Mouse (Mus musculus) midbrain, embryonic 14.5 days (tissue): Measurements from ENCODE around the gene Npas3. TPM values are rescaled to one million over a fixed set of nuclear protein-coding genes. Genes with fewer than 3 reads are reported as not detected.

Experiments used
- ATAC-seq: fragments of 200-750 bp; cut with Nextera tagmentation; 2 replicates; pipeline ENCODE4 v1.8.0; 2017; ENCODE audit warnings: moderate number of reproducible peaks, moderate library complexity; ENCODE audit not compliant: low FRiP score, low TSS enrichment
- DNase-seq: peaks from one replicate; pipeline ENCODE4 v3.0.0-alpha.2; 2015
- H3K27ac ChIP-seq: fragments of 300-500 bp; sonication (generic); replicated peaks from 2 replicates; pipeline ENCODE4 v1.5.1; 2014; ENCODE audit warnings: mild to moderate bottlenecking, low read depth, low read length, moderate library complexity
- H3K27me3 ChIP-seq: fragments of 300-500 bp; sonication (generic); 2 replicates; pipeline ENCODE4 v1.6.1; 2014; ENCODE audit warnings: low read length, control low read depth, mixed read lengths; ENCODE audit not compliant: control insufficient read depth, insufficient read depth
- H3K36me3 ChIP-seq: fragments of 300-500 bp; sonication (generic); 2 replicates; pipeline ENCODE4 v1.6.1; 2014; ENCODE audit warnings: low read length, control low read depth; ENCODE audit not compliant: control insufficient read depth, insufficient read depth
- H3K4me1 ChIP-seq: fragments of 300-500 bp; sonication (generic); 2 replicates; pipeline ENCODE4 v1.6.1; 2014; ENCODE audit warnings: mild to moderate bottlenecking, antibody characterized with exemption, low read length, control low read depth; ENCODE audit not compliant: control insufficient read depth, insufficient read depth
- H3K4me2 ChIP-seq: fragments of 300-500 bp; sonication (generic); 2 replicates; pipeline ENCODE4 v1.6.1; 2014; ENCODE audit warnings: mild to moderate bottlenecking, low read length, moderate library complexity
- H3K4me3 ChIP-seq: fragments of 300-500 bp; sonication (generic); replicated peaks from 2 replicates; pipeline ENCODE4 v1.5.1; 2014; ENCODE audit warnings: low read depth, low read length
- H3K9ac ChIP-seq: fragments of 300-500 bp; sonication (generic); replicated peaks from 2 replicates; pipeline ENCODE4 v1.6.1; 2014; ENCODE audit warnings: mild to moderate bottlenecking, low read length, moderate library complexity
- H3K9me3 ChIP-seq: fragments of 300-500 bp; sonication (generic); 2 replicates; pipeline ENCODE4 v1.6.1; 2016; ENCODE audit warnings: low read length, control low read depth, mixed read lengths; ENCODE audit not compliant: control insufficient read depth
- WGBS: fragments of 180-500 bp; shearing (Covaris S2); extraction: QIAGEN DNeasy Blood & Tissue Kit; methylation state at CpG from one replicate; pipeline ENCODE4 v1.1.7; 2014; 5-methylcytosine and 5-hydroxymethylcytosine counted together
- polyA plus RNA-seq: library from polyadenylated mRNA; unstranded; fragments of >200 nt; fragmentation: Nextera tagmentation; extraction: Ambion mirVana; gene quantifications from 2 replicates; pipeline ENCODE4 v1.2.1, GENCODE M21; 2014

Gene Npas3
- polyA plus RNA-seq, 1 experiment from 2014 or later = 34.0 TPM

- ATAC-seq (no peak), DNase-seq (no peak)
- Histone ChIP-seq H3K4me3 (no peak overlapping the region), H3K27me3 (no peaks in the 10 kb centered on the region), H3K9ac (no peak overlapping the region), H3K36me3 (no peaks in the 10 kb centered on the region), H3K27ac (no peak overlapping the region), H3K4me1 (peaks cover 25% of the 10 kb centered on the region), H3K9me3 (no peaks in the 10 kb centered on the region), H3K4me2 (no peak overlapping the region)
- WGBS = 67% methylated on average over 6 of the region's 6 CpGs
Measured at GRCm38 (mm10) chr12:53832590-53832989, 584.1 kb downstream of the Npas3 start.

DNA sequence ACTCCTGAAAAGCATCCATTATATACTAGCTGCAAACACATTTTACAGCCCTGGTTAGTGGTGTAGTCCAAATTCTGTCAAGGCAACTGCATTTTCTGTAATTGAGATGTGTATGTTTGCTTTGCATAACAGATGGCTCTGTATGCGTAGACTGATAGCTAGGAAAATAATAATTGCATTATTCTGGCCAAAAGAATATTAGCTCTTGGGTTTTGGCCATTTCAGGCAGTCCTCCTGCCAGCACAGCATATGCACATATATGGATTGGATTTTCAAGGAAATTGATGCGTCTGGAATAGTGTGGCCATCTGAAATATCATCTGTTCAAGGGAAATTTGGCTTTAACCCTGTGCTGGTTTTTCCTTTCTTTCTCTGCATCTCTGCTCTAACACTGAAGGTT lies 584.9 kb downstream of the Npas3 start:
- ATAC-seq (no peak), DNase-seq (no peak)
- Histone ChIP-seq H3K4me1 (peaks cover 32% of the 10 kb centered on the region), H3K4me3 (no peak overlapping the region), H3K9ac (no peak overlapping the region), H3K4me2 (no peak overlapping the region), H3K9me3 (no peaks in the 10 kb centered on the region), H3K27me3 (no peaks in the 10 kb centered on the region), H3K27ac (no peak overlapping the region), H3K36me3 (no peaks in the 10 kb centered on the region)
- 83% methylated on average over 2 of the region's 2 CpGs for WGBS

DNA sequence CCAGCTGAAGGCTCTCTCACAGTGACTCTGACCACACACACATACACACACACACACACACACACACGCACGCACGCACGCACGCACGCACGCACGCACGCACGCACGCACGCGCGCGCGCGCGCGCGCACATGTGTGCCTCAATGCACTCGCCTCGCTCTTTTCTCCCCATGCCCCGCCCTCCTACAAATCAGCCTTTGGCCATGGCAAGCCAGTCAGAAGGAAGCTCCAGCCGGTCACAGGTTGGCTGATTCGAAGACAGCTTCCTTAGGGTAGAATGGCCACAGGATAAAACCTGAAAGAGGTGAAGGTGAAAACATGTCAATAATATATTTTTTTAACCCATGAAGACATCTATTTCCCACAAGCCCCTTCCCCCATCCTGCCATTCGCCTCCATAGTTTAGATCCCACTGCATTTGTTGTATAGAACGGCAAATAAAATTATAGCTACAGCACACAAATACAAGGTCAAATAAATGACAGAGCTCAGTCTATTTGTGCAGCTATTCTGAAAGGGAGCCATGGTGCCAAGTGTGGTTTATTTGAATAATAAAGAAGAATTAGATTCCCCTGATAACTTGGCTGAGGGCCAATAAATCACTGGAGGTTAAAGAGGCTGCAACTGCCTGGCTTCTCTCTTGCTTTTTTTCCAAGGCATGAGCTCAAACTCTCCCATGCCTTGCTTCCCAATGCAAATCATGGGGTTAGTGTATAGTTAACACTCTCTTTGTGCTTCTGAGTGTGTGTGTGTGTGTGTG lies 587.7 kb downstream of the Npas3 start:
- Histone ChIP-seq H3K27me3 (no peaks in the 10 kb centered on the region), H3K4me1 (peaks cover 53% of the 10 kb centered on the region), H3K4me2 (no peak overlapping the region), H3K9me3 (no peaks in the 10 kb centered on the region), H3K27ac (peak overlapping the region; percentile 37; the same call in 1 of the 2 replicates), H3K9ac (no peak overlapping the region), H3K4me3 (no peak overlapping the region), H3K36me3 (no peaks in the 10 kb centered on the region)
- WGBS = 61% methylated on average over 27 of the region's 27 CpGs
- peak; percentile 85 for DNase-seq
- peak; percentile 27; the same call in 1 of the 2 replicates for ATAC-seq

- ATAC-seq (no peak), DNase-seq (no peak)
- no peaks in the 10 kb centered on the region for H3K36me3 ChIP-seq
- H3K27me3 ChIP-seq = no peaks in the 10 kb centered on the region
- no peaks in the 10 kb centered on the region for H3K9me3 ChIP-seq
- no peak overlapping the region for H3K9ac ChIP-seq
- 0 out of 2 replicates have a peak overlapping the region, but pooled peaks have one; percentile 46 for H3K27ac ChIP-seq
- no peak overlapping the region for H3K4me2 ChIP-seq
- H3K4me1 ChIP-seq = peaks cover 54% of the 10 kb centered on the region
- WGBS = 59% methylated on average over 15 of the region's 15 CpGs
- H3K4me3 ChIP-seq = no peak overlapping the region
Measured at GRCm38 (mm10) chr12:53837408-53837807, 588.9 kb downstream of the Npas3 start.

DNA sequence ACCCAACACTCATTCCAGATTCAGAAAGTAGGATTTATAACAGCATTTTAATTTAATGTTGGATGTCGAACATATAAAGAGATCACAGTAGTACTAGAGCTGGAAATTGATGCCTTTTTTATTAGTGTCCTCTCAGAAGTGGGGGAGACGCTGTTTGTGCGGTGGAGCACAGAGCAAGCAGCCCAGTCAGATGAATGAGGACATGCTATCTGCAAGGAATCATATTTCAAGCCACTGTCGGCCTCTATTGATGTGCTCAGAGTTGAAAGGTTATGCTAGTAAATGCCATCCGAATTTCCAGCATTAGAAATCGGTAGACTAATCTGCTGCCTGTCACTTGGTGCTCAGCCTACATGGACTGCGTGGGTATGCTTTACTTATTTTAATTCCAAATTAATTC lies 590.1 kb downstream of the Npas3 start:
- ATAC-seq (no peak), DNase-seq (no peak)
- 10% methylated on average over 7 of the region's 7 CpGs for WGBS
- Histone ChIP-seq H3K9ac (no peak overlapping the region), H3K4me1 (peaks cover 58% of the 10 kb centered on the region), H3K4me3 (no peak overlapping the region), H3K36me3 (no peaks in the 10 kb centered on the region), H3K4me2 (peak overlapping the region; percentile 15; the same call in 1 of the 2 replicates), H3K27me3 (no peaks in the 10 kb centered on the region), H3K9me3 (no peaks in the 10 kb centered on the region), H3K27ac (peak overlapping the region; percentile 46)

- Histone ChIP-seq H3K36me3 (no peaks in the 10 kb centered on the region), H3K4me1 (peaks cover 50% of the 10 kb centered on the region), H3K27me3 (no peaks in the 10 kb centered on the region), H3K9me3 (no peaks in the 10 kb centered on the region), H3K27ac (no peak overlapping the region), H3K9ac (no peak overlapping the region), H3K4me2 (no peak overlapping the region), H3K4me3 (no peak overlapping the region)
- ATAC-seq (no peak), DNase-seq (no peak)
- 47% methylated on average over 16 of the region's 16 CpGs for WGBS
Measured at GRCm38 (mm10) chr12:53841928-53842671, 593.6 kb downstream of the Npas3 start.

- H3K9me3 ChIP-seq = no peaks in the 10 kb centered on the region
- ATAC-seq = no peak
- H3K4me1 ChIP-seq = peaks cover 34% of the 10 kb centered on the region
- DNase-seq = no peak
- H3K4me2 ChIP-seq = no peak overlapping the region
- no peaks in the 10 kb centered on the region for H3K36me3 ChIP-seq
- no peaks in the 10 kb centered on the region for H3K27me3 ChIP-seq
- 0 out of 2 replicates have a peak overlapping the region, but pooled peaks have one; percentile 27 for H3K27ac ChIP-seq
- H3K4me3 ChIP-seq = no peak overlapping the region
- 16% methylated on average over 3 of the region's 3 CpGs for WGBS
- no peak overlapping the region for H3K9ac ChIP-seq
Measured at GRCm38 (mm10) chr12:53843626-53844025, 595.1 kb downstream of the Npas3 start.

- DNase-seq (no peak), ATAC-seq (no peak)
- Histone ChIP-seq H3K4me2 (no peak overlapping the region), H3K27ac (no peak overlapping the region), H3K4me1 (peaks cover 16% of the 10 kb centered on the region; the same call in 1 of the 2 replicates), H3K9ac (no peak overlapping the region), H3K4me3 (no peak overlapping the region), H3K9me3 (no peaks in the 10 kb centered on the region), H3K27me3 (no peaks in the 10 kb centered on the region), H3K36me3 (no peaks in the 10 kb centered on the region)
- 77% methylated on average over 12 of the region's 12 CpGs for WGBS
Measured at GRCm38 (mm10) chr12:53846154-53846665, 597.7 kb downstream of the Npas3 start.
